Mouse (Mus musculus) left cerebral cortex, adult 2 months (tissue): ENCODE measurements around the gene Tmem205. TPM values are rescaled to one million over a fixed set of nuclear protein-coding genes. Genes with fewer than 3 reads are reported as not detected.

Experiments
- DNase-seq, 2 experiments: peaks; one replicate each; pipeline ENCODE4 v3.0.0; 2021 to 2022; ENCODE audit warnings: low spot score in 2 of 2, mixed read lengths in 1 of 2; ENCODE audit errors: extremely low spot score in 1 of 2
- H3K27ac ChIP-seq: fragments of 200-600 bp; 2 replicates; pipeline ENCODE4 v1.8.1; 2022
- H3K4me3 ChIP-seq: fragments of 200-600 bp; 2 replicates; pipeline ENCODE4 v1.8.1; 2022
- CTCF ChIP-seq: fragments of 200-600 bp; IDR thresholded peaks from 2 replicates; pipeline ENCODE4 v1.8.1; 2022; ENCODE audit warnings: antibody characterized with exemption, mild to moderate bottlenecking, moderate library complexity
- intact Hi-C: fragments of 180-260 bp; cut with DNase I; formaldehyde crosslinking; loops from one replicate; pipeline ENCODE4 v1.15.1; 2025
- total RNA-seq, 2 experiments: library from RNA; stranded (reverse); gene quantifications; 2 replicates each; pipeline ENCODE4 v1.2.3; 2021

Tmem205 gene
- total RNA-seq, 2 experiments from 2014 or later: 31.4 to 35.5 TPM

DNA sequence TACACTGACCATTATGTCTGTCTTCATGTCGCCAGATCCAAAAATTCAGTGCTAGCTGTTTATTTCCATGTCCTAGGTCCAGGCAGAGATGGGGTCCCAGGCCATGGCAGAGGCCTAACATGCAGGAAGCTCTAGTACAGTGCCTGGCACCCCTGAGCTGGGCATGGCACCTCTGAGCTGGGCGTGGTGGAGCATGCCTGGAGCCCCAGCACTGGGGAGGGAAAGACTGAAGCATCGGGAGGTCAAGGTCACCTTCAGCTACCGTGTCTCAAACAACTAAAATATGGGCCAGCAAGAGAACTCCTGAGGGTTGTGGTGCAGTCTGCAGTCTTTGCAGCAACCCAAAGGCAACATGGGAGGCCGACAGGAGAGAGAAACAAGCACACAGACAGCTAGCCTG is 31.0 kb upstream of the Tmem205 start:
- TF ChIP-seq CTCF: no peak
- intact Hi-C loops: no loop called here
- no peak for DNase-seq
- H3K27ac ChIP-seq: no peak overlapping the region
- no peak overlapping the region for H3K4me3 ChIP-seq

DNA sequence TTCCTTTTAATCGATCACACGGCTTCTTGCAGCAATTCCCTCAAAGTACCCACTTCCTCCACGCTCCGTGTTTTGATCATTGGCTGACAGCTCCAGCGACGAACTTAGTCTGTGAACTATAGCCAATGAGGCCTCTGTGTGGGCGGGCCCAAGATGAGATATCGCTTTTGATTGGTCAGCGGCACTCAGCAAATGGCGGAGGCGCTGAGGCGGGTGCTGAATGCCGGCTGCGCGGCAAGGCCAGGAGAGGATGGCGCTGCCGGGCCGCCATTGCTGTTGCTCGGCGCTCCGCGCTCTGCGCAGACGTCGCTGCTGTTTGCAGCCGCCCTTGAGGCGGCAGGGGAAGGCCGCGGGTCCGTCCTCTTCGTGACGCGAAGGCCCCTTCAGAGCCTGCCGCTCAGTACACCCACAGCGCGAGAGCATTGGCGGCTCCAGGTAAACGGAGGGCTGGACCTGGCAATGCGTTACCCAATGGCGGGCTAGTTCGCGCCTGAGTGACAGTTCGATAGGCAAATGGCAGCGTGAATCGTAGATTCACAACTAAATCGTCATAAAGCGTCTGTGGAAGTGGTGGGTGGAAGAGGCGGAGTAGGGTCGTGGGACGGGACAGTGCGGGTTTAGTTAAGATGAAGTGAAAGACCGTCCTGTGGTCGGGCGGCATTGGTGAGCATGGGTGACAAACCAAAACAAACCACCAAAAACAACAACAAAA is 28.4 kb upstream of the Tmem205 start, which contains the start of gene Swsap1:
Swsap1 (plus strand) TSS at position 186 of the 712 bp plus-strand sequence.
- TF ChIP-seq CTCF: no peak
- DNase-seq: peak; percentile 99
- intact Hi-C loops: no loop called here
- Histone ChIP-seq H3K27ac (peak within 1 kb of the TSS; percentile 92), H3K4me3 (peak within 1 kb of the TSS; percentile 63)

DNA sequence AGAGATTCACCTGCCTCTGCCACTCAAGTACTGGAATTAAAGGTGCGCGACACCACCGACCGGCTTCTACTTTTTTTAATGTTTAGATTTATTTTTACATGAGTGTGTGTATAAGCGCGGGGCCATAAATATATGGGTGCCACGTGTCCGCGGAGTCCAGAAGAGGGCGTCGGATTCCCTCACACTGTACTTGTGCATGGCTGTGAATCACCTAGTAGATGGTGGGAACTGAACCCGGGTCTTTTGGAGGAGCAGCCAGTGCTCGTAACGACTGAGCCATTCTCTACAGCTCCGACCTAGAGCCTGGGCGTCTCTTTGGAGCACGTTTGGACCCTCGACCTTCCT is 27.8 kb upstream of the Tmem205 start:
- TF ChIP-seq CTCF: peak; percentile 29
- DNase-seq: no peak
- peak overlapping the region; percentile 63 for H3K4me3 ChIP-seq
- intact Hi-C loops: no loop called here
- H3K27ac ChIP-seq: peak overlapping the region; percentile 92

DNA sequence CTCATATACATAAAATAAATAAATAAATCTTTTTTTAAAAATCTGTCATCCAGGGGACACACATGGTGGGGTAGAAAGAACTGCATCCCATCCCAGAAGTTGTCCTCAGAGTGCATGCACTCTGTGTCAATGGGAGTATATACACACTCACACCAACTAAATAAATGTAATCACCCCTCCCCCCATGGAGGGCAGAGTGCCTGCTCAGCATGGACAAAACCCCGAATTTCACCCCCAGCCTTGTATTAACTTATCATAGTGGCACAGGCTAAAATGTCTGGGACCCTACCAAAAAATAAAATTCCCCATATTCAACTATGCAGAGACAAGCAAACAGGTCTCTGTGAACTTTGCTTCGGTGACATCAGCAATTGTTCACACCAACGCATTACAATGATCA is 27.3 kb upstream of the Tmem205 start:
- Histone ChIP-seq H3K27ac (peak overlapping the region; percentile 92), H3K4me3 (no peak overlapping the region)
- intact Hi-C loops: no loop called here
- TF ChIP-seq CTCF: no peak
- no peak for DNase-seq

DNA sequence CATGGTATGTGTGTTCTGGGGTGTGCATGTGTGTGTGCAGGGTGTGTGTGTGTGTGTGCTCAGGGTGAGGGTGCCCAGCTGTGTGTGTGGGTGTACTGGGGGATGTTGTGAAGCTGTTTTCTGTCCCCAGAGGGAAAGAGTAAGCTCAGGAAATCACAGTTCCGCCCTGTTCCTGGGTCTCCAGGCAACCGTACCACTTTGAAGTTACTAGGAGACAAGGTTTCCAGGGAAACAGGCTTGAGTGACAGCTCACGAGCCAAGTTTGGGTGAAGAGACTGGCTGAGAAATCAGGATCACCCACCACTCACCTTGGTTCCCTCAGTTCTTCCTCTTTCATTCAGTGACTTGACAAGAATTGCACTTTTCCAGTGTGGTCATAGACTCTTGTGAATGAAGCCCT is 26.2 kb upstream of the Tmem205 start:
- DNase-seq: peak; percentile 57 to 67
- no peak for TF ChIP-seq CTCF
- peak overlapping the region; percentile 71; the same call in 1 of the 2 replicates for H3K27ac ChIP-seq
- no peak overlapping the region for H3K4me3 ChIP-seq
- intact Hi-C loops: no loop called here

DNA sequence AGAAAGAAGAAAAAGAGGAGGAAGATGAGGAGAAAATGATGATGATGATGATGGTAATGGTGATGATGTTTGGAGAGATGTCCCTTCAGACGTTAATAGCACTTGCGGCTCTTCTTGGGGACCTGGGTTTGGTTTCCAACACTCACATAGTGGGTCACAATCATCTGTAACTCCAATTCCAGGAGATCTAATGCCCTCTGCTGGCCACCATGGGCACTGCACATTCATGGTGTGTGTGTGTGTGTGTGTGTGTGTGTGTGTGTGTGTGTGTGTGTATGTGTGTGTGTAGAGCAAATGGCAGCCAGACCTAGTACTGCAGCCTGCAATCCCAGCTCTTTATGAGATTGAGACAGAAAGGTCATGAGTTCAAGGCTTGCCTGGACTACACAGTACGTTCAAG is 24.6 kb upstream of the Tmem205 start:
- no peak; the same call in 1 of the 2 replicates for TF ChIP-seq CTCF

DNA sequence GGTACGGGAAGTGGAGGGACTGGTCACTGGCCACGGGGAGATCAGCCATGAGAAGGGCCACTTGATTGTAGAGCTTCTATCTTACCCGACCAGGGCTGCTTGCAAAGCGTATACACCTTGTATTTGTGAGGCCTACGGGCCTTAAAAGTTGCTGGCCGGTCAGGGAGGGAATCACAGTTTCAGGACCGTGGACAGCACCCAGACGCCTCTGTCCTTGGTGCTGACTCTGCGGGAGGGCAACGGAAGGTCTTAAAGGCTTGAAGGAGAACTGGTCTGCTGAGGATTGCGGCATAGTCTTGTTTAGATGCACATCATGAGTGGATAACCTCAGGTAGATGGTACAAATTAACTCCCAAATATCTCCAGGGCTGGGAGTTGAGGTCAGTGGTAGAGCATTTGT is 23.0 kb upstream of the Tmem205 start:
- DNase-seq: no peak
- Histone ChIP-seq H3K4me3 (no peak overlapping the region), H3K27ac (no peak overlapping the region)
- intact Hi-C loops: no loop called here
- TF ChIP-seq CTCF: no peak

More for the DNA sequence above, 24.6 kb upstream of the Tmem205 start:
- intact Hi-C loops: no loop called here
- Histone ChIP-seq H3K27ac (no peak overlapping the region), H3K4me3 (no peak overlapping the region)
- no peak for DNase-seq

DNA sequence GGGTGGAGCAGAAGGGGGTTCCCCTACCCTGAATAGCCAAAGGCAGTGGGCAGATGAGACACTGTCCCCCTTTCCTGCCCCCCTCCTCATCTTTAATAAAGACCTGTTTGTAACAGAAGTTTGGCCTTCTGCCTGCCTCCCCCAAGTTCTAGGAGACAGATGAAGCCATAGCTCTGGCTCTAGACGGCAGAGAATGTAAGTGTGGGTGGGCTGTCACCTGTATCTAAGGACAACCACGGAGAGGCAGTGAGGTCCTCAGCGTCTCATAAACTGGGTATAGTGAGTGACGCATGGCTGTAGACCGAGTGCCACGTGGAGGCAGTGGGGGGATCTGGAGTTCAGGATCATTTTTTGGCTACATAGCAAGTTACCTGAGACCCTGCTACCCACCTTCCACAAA is 21.4 kb upstream of the Tmem205 start:
- no peak for DNase-seq
- H3K27ac ChIP-seq: peak overlapping the region; percentile 24; the same call in 1 of the 2 replicates
- no peak overlapping the region for H3K4me3 ChIP-seq
- intact Hi-C loops: no loop called here
- no peak for TF ChIP-seq CTCF

DNA sequence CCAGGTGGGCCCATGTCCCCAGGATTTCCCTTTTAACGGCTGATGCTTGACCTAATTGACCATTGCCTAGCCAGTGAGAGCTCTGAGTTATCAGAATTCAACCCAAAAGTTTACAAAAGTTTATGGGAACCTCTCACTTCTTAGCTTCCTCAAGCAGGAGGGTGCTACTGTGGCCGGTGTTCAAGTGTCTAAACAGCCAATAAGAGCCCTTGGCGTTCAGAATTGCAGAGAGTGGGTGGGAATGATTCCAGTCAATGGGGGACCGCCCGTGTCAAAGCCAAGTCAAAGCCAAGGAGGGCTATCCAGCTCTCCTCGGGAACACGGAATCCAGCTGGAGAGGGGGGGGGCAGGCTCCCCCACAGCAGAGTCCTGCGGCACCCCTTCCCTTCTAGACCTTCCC is 20.8 kb upstream of the Tmem205 start:
- no peak overlapping the region for H3K27ac ChIP-seq
- intact Hi-C loops: no loop called here

DNA sequence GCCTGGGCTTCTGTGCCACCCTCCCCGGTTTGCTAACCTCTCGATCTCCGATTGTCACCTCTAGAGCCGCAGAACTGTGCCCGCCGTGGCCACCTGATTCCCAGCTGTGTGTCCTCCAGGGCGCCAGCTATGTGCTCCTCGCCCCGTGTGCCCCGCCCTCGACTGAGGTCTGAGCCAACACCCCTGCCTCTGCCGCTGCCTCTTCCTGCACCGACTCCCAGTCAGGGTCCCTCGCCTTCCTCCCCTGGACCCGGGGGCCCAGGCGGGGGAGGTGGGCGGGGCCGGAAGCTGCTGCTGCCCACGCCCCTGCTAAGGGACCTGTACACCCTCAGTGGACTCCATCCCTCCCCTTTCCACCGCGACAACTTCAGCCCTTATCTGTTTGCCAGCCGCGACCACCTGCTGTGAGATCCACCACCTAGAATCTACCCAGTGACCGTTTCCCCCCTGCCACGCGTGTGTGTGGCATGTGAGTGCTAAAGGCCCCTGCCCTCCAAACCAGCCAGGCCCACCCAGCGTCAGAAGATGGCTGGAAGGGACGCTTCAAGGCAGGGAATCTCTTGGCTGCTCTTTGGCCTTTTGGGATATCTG is 20.3 kb upstream of the Tmem205 start:
- Histone ChIP-seq H3K4me3 (no peak overlapping the region), H3K27ac (no peak overlapping the region)
- intact Hi-C loops: no loop called here
- TF ChIP-seq CTCF: no peak
- DNase-seq: no peak

More for the DNA sequence above, 20.8 kb upstream of the Tmem205 start:
- no peak for DNase-seq
- H3K4me3 ChIP-seq: no peak overlapping the region
- no peak for TF ChIP-seq CTCF

DNA sequence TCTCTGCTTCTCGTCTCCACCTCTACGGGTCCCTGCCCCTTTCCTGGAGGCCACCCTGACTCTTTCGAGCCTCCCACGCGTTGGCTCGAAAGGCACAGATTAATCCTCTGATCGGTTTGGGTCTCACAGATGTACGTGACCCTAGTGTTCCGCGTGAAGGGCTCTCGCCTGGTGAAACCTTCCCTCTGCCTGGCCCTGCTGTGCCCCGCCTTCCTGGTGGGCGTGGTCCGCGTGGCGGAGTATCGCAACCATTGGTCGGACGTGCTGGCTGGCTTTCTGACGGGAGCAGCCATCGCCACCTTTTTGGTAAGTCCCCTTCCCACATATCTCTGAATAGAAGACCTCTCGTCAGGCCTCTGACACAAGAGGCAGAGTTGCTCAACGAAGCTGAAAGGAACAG is 16.9 kb upstream of the Tmem205 start:
- no peak overlapping the region for H3K4me3 ChIP-seq
- DNase-seq: no peak
- intact Hi-C loops: no loop called here
- TF ChIP-seq CTCF: no peak
- H3K27ac ChIP-seq: no peak overlapping the region

DNA sequence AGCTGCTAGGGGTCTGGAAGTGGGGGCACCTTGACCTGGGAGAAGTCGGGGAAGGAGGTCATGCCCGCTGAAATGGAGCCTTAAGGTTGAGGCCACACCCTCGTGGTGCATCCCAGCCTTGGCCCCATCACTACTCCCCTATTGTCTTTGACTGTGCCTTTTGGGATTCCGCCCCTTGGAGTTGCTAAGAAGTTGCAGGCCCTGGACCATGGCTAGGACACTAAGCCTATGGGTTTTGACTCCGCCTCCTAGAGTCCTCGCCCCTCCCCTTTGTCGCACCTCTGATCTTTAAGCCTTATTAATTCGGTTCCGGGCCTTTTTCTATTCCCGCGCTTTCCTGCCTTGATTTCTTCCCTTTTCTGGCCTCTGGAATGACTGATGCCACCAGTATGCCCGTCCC is 16.3 kb upstream of the Tmem205 start:
- TF ChIP-seq CTCF: no peak
- Histone ChIP-seq H3K27ac (no peak overlapping the region), H3K4me3 (no peak overlapping the region)
- intact Hi-C loops: no loop called here
- no peak for DNase-seq

DNA sequence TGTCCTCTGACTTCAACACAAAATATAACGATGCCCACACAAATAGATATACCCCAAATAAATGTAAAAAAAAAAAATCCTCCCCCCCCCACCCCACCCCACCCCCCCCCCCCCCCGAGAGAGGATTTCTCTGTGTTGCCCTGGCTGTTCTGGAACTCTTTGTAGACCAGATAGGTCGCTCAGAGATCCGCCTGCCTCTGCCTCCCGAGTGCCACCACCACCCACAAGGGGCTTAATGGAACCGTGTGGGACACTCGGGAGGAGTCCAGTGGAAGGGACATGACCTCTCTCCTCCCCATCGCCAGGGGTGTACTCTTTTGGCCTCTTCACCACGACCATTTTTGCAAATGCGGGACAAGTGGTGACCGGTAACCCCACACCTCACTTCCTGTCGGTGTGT is 15.7 kb upstream of the Tmem205 start:
- no peak overlapping the region for H3K27ac ChIP-seq
- no peak for DNase-seq
- H3K4me3 ChIP-seq: no peak overlapping the region
- intact Hi-C loops: no loop called here
- no peak for TF ChIP-seq CTCF
